Mouse (Mus musculus) thymus, postnatal 36 days (tissue): ENCODE data around the gene Ppp3ca.
A peak's percentile ranks its signal among the peaks of the same experiment; 100 is the strongest.

Experiments used
- DNase-seq, 2 experiments: peaks; one replicate each; pipeline ENCODE4 v3.0.0; 2022; ENCODE audit warnings: mixed read lengths in 2 of 2

Gene Ppp3ca

DNA sequence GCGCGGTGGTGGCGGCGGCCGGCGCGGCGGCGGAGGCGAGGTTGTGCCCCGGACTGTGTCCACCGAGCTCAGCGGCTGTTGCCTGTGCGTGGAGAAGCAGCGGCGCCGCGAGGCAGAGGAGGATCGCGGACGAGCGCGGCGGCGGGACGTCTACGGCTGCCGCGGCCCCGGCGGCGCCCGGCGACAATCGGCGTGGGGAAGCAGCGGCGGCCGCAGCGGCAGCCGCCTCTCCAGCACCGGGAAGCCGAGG, at the start of gene Ppp3ca:
Gene Ppp3ca, plus strand, starts transcription at position 15 of the 250 bp plus-strand sequence.
- no peak for DNase-seq

DNA sequence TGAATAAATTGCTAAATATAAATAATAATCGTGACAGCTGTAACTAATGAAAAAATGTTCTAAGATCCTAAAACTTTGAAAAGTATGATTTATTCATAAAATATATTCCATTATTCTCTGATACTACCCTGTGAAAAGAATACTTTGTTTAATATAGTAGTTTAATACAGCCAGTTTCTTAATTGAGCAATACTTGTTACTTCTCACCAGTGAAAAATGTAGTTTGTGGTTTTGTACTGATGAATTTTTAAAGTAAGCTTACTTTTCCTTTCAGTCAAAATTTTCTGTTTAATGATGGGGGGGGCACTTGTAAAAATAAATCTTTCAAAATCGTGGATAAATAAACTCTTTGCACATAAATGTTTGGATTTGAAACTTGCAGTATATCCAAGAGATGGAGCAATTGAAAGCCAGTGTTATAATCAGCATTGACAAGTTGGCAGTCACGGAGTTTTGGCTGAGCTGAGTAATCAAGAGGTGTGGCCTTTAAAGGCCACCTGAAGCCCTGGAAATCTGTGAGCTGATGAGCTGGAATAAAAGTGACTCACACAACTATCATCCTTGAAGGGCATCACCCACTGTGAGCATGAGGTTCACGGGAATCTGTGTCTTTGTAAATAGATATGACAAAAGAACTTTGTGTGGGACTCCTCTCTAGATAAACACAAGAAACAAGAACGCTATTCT, 29.2 kb upstream of the Ppp3ca start:
- DNase-seq: no peak

GRCm38 (mm10) chr3:136650966-136651365, 19.0 kb upstream of the Ppp3ca start:
- no peak for DNase-seq

GRCm38 (mm10) chr3:136651496-136651895, 18.4 kb upstream of the Ppp3ca start:
- DNase-seq: no peak

DNA sequence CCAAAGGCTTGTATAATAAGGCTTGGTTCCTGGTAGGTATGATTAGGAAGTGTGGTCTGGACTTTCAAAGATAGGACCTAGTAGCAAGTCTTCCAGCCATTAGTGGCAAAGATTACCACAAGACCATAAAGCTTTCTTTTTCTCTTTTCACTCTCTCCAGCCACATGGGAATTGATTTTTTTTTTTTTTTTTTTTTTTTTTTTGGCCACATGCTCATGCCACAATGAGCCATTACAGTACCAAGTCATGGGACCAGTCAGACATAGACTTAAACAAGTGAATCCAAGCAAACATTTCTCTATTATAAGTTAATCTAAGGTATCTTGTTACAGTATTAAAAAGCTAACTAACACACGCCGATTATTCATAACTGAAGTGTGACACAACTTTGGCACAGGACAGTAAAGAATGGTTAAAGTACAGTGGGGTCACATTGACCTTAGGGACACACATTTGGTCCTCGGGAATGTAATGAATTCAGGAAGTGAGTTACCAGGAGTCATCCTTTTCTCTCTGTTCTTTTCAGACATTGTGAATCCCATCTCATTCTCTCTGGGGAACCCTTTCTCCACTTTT, 13.4 kb upstream of the Ppp3ca start:
- no peak for DNase-seq

DNA sequence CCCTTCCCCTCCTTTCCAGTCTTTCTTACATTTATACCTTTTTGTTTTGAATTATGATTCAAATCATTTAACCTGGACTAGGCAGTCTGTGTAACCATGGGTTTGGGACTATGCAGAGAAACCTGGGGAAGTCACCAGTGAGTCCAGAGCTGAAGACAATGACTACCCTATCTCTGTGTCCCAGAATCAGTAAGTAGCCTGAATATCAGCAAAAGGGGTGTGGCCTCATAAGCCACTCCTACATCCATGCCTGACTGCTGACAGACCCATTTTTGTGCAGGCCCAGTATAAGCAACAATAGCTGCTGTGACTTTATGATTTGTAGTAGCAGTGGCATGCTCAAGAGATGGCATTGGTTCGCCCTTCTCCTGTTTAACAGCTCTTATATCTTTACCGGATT, 11.2 kb upstream of the Ppp3ca start:
- DNase-seq: no peak

- no peak for DNase-seq
These were observed 4.8 kb upstream of the Ppp3ca start for GRCm38 (mm10) chr3:136665119-136665518.

DNA sequence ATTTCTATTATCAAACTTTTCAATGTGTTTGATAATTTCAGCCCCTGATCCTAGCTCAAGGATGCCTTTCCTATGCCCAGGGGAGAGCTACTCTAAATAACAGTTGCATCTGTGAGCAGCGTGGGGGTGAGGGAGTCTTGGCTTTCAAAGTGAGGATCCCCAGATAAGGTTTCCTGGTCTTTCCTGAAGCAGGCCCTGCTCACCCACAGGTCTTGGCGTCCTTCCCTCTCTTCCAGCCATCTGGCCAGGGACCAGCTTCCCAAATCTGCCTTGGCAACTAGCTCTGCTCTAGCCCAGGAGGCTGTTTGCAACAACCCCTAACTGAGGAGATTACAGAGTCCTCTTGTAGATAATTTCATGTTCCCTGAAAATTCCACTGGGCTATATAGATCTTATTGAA, 1.9 kb upstream of the Ppp3ca start:
- no peak for DNase-seq

DNA sequence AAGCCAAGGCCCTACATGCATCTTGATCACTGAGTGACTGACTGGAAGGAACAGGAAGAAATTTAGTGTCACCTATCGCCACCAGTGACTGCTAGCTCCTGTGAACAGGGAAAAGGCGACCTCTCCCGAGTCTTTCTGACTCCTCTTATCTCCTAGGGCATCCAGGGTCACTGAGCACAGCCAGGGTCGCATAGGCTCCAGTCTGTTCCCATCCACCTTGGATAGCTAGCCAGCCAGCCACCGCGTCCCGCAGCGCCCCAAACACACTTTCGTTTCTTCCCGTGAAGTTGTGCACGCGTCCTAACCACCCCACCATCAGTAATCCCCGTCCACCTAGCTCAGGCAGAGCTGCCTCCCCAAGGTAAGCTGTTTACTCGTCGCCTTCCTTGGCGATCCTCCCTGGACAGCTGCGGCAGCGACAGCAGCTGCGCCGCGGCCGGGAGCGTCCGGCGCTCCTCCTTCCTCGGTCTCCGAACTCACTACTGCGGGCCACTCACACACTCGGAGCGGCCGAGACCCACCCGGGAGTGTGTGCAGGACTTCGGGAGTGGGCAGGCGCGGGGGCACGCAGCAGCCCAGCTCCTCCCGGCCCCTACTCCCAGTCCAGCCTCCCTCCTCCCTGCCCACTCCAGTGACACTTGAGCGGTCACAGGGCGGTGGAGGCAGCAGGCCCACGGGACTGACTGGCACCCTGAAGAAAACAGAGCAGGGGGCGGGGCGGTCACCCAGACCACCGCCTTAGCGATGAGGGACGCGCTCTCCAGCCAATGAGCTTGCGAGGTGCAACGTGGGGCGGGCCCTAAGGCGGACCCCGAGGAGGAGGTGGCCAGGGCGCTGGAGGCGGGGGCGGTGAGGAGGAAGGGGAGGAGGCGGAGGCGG, 454 bp upstream of the Ppp3ca start:
- DNase-seq: peak; percentile 99 to 100

DNA sequence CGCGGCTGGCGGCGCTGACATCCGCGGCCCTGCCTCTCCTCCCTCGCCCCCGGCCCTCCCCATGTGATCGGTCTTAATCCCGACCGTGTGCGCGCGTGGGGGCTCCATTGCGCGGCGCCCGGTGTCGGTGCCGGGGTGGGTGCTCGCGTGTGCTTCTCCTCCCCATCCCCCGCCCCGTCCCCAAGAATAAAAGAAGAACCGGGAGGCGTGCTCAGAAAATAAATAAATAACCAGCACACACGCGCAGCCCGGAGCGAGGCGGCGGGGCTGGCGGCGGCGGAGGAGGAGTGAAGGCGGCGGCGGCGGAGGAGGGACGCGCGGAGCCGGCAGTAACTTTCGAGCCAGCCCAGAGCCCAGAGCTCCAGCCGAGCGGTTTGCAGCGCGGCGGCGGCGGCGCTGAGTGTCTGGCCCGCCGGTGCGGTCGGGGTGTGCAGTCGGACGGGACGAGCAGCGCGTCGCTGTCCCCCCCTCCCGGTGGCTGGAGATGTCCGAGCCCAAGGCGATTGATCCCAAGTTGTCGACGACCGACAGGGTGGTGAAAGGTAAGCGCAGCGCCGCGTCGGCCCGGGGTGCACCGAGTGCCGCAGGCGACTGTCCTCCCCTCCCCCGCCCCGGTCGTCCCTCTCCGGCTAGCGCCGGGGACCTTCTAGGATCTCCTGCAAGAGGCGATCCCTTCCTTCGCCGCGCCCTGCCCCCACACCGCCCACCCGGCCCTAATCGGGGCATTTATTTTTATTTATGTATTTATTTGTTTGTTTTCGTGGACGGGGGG, 622 bp downstream of the Ppp3ca start:
- peak; percentile 59 to 67 for DNase-seq

DNA sequence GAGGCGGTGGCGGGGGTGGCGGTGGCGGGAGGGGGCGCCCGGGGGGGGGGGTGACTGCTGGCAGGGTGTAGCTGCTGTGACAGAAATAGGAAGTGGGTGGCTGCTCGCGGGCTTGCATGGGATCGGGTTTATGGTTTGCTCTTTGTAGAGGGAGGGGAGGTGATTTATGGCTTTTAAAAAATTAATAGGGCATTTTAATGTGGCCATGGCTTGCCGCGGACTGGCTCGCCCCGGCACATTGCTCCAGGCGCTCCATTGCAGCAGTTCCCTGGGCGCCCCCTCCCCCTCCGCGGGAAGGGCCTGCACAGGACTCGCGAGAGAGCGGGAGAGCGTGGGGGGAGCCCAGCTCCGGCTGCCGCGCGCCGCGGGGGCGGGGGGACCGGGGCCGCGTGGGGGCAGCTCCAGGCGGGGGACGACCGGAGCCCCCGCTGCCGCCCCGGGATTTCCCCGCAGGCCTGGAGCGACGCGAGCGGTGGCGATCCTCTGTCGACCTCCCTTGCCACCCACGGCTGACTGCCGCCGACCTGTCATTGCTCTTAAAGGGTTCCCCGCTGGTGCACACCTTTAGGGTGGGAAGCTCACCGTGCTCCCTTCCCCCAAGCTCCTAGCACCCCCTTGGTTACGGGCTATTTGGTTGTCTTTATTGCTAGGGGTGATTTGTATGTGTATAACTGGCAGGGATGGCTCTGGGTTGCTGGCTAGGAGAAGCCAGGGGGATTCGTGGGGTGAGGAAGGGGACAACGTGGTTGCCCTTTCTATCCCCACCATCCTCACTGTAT, 1.4 kb downstream of the Ppp3ca start:
- peak; percentile 59 to 72 for DNase-seq

DNA sequence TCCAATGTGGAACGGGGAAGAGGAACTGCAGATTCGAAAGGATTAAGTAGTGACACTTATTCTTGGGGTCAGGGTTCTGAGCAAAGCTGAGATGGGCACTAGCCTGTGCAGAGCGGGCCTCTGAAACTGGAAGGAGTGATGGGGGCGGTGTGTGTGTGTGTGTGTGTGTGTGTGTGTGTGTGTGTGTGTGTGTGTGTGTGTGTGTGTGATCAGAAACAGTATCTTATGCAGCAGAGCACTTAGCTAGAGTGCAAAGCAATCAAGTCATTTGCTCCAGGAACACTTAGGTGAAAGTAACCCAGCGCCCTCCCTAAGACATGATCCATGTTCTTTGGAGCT, 2.0 kb downstream of the Ppp3ca start:
- DNase-seq: no peak

DNA sequence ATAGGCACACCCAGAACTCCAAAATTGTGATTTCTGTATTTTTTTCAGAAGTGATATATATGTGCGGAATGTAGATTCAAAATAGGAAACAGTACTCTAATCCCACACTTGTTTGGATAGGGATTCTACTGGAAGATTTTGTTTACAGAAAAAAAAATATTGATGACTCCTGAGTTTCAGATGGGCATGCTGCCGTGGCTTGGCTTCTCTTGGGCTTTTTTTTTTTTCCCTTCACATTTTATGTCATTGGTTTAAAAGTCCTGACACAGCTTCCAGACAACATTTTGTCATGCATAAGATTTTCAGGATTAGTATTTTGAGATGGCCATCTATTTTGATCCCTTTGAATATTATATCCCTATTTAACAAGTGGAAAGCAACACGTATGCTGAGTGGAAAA, 2.9 kb downstream of the Ppp3ca start:
- no peak for DNase-seq

DNA sequence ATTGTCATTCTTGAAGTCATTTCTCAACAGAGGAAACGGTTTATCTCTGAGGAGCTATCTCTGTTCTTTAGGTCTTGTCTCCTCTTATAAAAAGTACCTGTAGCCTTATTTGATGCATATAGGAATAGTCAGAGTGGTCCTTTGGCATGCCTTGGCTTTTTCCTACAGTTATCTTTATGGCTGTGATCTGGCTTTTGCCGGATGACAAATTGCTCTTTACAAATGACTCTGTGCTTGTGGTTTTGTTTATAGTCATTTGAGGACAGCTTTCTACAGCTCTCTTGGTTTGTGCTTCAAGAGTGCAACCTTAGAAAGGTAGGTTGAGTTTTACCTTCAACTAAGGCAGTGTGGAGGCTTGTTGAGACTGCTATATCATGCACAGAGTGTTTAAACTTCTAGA, 3.4 kb downstream of the Ppp3ca start:
- DNase-seq: no peak

GRCm38 (mm10) chr3:136674486-136674885, 4.6 kb downstream of the Ppp3ca start:
- DNase-seq: no peak

DNA sequence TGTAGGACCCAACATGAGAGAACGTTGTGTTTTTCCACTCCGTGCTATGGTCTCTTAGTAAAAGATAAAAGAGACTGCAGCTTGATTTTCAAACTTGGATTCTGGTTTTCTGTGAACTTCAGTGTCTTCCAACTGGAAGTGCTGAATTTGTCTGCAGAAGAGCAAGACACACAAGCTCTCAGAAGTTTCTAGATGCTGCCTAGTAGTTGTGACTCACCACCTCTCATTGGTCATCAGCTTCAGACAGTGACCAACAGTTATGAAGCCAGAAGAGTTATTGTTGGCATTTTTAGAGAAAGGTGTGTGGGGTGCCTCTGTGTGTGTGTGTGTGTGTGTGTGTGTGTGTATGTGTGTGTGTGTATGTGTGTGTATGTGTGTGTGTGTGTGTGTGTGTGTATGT, 7.1 kb downstream of the Ppp3ca start:
- DNase-seq: no peak

DNA sequence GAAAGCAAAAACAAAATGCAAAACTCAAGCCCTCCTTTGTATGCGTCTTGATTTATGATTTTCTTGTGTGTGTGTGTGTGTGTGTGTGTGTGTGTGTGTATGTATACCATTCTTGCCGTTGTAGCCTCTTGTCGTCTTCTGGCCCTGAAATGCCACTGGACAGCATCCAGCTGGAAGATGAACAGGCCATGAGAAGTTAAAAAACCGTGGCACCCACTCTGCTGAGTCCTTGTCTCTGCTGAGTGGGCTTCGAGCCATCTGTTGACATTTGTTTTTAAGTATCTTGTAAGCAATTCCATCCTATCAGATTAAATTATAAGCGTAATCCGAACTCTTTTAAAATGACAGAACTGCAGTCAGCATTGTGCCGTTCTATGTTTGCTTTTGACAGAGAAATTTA, 8.5 kb downstream of the Ppp3ca start:
- DNase-seq: no peak

DNA sequence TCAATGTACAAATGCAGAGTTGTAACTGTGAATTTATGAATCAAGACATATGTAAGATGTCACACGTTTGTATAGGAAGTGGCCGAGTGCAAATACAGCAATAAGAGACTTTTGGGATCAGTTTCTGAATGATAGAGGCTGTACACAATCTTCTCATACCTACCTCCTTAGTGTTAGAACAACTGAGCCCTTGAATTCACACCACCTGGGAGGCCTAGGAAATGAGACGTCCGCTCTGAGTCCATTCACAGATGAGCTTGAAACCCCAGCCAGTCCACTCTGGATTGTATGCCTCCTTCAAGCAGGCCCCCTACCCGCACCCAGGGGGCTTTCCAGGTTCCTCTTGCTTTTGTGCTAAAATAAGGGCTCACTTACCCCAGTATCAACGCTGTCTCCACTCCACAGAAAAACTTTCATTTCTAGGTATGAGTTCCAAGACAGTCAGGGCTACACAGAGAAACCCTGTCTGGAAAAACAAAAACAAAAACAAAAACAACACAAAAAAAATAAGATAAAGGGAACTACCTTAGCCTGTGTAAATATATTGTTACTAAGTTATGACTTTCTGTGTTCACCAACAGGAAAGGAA, 10.1 kb downstream of the Ppp3ca start:
- no peak for DNase-seq

- no peak for DNase-seq
These were observed 12.3 kb downstream of the Ppp3ca start for GRCm38 (mm10) chr3:136682242-136682641.

DNA sequence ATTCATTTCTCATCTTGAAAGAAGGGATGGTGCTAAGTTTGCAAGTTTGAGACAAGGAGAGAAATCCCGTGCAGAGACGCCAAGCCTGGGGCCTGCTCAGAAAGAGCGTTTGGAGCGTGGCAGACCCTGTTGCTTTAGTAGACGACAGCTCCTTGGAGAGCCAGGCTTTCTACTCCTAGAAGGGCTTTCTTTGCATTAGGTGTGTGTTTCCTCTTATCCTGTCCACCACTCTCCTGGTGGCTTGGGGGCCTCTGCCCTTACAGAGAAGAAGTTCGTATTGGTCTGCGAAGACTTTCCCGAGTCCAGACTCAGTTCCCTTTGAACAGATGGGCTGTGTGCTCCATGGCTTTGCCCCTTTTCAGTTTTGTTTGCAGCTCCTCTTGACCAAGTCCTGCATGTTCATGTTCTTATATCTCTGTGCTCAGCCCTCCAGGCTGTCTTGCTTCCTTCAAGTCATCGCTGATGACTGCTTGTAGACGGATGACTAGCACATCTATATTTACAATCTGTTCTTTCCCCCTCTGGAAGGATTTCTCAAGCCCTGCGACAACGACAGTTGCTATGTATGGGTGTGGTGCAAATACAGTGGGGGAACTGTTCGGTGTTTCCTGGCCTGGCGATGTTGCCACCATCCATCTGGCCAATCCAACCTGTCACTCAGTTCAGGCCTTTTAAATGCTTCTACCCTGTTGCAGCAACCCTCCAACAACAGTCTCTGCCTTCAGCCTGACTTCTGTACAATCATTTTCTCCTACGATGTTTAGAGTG, 14.5 kb downstream of the Ppp3ca start:
- DNase-seq: no peak

DNA sequence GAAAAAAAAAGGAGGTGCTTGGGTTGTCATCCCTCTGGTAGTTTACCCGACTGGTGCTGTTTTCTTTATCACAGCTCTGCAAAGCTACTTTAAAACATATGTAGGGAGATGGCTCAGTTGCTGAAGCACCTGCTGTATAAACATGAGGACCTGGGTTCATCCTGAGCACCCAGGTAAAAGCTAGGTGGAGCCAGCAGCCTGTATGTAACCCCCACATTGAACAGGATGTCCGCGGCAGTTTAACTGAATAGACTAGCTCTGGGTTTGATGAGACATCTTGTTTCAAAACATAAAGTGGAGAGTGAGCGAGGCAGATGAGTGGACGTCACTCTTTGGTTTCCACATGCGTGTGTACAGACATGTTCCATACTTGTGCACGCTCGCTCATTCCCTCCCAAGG, 16.5 kb downstream of the Ppp3ca start:
- no peak for DNase-seq
